Mouse (Mus musculus): ENCODE results near the gene Timm8b.
A peak's percentile ranks its signal among the peaks of the same experiment; 100 is the strongest.

The Timm8b gene

DNA sequence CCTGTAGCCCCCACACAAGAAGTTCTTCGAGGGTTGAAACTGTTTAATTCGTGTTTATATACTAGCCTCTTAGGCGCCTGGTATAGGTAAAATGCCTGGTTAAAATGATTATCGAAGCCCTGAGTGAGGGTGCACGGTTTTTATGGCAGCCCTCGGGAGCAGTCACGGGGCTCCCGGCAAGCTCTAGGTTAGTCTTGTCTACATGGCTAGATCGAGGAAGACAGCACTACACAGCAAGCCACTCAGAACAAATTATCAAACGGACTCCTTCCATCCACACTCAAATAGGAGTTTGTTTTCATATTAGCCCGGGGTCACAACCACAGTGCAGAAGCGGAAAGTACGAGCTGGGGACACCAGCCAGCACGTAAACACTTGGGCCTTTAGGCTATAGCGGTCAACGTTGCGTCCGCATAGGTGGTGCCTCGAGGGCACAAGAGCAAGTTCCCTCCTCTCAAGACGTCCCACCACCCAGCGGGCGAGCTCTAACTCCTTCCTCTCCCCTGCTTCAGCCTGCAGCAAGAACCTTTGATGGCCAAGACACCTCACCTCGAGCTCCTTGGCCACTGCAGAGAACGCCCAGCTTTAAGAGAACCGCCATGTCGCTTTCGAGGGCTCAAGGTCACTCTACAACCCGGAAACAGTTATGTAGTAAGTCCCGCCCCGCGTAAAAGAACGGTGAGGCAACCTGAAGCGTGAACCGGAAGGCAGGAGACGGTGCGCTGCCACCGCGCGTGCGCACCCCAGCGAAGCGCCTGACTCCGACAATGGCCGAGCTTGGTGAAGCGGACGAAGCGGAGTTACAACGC lies at the start of gene Timm8b, which contains the start of gene Sdhd:
TSS of gene Timm8b (plus strand) at position 722 of the 809 bp plus-strand sequence.
TSS of gene Sdhd (minus strand) at position 624 of the 809 bp plus-strand sequence.
- peak; percentile 94 for DNase-seq (ENCODE audit: low spot score)

DNA sequence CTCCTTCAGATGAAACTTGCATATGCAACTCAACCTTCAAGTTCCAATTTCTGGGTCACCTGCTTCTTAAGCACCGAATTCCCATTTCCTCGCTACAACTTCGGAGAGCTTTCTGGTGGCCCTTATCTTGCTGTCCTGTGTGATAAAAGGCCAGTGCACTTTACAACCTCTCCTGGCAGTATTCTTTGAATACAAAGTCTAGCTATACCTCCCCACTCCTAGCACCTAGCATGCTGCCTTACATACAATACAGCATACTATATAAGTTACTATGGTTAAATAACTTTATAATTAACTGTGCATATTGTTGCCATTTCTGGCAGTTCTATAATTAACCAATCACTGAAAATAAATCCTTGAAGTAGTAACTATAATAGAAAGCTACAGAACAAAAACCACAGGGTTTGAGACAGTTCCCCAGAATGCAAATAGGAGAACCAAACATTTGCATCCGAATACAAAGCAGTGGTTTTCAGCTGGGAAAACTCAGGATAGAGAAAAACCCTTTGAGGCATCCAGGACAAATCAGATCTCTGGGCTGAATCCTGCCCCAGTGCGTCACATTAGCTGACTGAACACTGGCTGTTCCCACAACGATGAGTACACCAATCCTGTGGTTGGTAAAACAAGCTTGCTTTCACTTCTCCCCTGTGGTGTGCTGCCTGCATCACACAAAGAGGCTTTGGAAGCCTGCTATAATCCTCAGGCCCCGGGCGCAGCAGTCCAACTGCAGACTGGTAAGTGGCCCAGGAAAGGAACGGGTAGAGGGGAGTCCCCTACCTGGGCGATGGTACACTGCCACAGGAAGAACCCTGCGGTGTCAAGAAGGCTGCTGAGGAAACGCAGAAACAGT lies 49.2 kb upstream of the Timm8b start, which contains the start of gene Il18:
TSS of gene Il18 (plus strand) at position 587 of the 853 bp plus-strand sequence.
- DNase-seq (ENCODE audit: low spot score), result no peak

GRCm38 (mm10) chr9:50555094-50555446 lies 48.6 kb upstream of the Timm8b start, which contains the start of gene Bco2:
TSS of gene Bco2 (minus strand) at chr9:50555181.
- no peak for DNase-seq (ENCODE audit: low spot score)

DNA sequence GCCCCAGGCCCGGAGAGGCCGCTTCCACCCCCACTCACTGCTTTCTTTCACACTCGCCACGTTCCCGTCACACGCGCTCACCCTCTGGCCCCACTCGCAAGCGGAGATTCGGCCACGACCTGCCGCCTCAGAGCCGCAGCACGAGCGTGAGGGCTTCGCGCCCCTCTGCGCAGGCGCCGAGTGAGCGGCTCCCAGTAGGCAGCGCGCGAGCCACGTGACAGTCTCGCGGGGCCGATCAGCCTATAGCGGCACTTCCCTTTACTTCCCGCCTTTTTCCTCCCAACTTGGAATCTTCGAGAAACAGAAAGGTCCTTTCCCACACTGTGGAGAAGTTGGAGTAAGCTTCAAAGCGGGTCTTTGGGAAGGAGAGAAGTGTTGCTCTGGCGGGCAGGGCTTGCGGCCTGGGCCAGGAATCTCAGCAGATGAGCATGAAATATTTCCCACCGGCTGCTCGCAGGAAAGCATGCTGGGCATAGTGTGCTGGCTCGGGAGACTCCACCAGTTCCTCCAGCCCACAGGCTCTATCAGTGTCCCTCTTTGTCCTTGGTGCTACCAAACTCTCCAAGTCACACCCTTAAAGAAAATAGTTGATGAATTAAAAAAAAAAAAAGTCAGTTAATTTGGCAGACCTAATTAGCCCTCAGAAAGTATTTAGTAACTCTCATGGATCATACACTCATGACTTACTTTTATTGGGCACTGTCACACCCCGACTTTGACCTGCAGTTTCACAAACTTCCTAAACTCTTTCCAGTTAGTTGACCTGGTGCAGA lies 42.4 kb upstream of the Timm8b start, which contains the start of gene Tex12:
TSS of gene Tex12 (minus strand) at position 181 of the 773 bp plus-strand sequence.
- DNase-seq (ENCODE audit: low spot score), result peak; percentile 90

DNA sequence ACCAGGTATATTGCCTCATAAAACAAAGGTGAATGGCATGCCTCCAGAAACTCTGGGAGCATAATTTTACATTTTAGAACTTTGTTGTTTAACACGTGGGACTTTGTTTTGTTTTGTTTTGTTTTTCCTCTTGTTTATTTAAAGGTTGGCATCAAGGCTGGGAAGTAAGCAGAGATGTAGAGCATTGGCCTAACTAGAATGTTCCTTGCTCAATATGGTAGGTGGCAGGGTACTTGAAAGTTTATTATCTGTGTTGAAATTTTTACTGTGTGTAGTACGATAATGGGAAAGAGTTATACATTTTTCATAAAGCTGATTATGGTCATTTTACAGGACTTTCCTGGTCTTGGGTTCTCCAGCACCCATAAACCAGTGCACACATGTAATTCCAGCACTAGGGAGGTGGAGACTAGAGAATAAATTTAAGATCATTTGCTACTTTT lies 41.8 kb upstream of the Timm8b start:
- DNase-seq (ENCODE audit: low spot score), result no peak

DNA sequence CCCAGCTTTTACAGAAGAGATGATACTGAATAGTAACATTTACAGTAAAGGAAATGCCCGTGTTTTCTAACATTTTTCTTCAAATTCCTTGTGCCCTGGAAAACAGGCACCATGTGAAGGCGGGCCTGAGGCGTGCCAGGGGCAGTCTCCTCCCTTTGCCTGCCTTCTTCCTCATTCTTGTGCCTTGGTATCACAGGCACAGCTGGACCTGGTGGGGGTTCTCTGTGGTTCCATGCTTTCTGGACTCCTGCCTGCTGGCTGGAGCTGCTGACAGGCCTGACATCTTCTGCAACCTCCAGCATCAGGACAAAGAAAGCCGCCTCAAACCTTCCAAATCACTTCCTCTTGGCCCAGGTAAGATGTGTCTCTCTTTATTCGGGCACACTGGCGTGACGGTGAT lies 38.5 kb upstream of the Timm8b start:
- no peak for DNase-seq (ENCODE audit: low spot score)

- no peak for DNase-seq (ENCODE audit: low spot score)
Measured at GRCm38 (mm10) chr9:50565940-50566339, 37.8 kb upstream of the Timm8b start.

DNA sequence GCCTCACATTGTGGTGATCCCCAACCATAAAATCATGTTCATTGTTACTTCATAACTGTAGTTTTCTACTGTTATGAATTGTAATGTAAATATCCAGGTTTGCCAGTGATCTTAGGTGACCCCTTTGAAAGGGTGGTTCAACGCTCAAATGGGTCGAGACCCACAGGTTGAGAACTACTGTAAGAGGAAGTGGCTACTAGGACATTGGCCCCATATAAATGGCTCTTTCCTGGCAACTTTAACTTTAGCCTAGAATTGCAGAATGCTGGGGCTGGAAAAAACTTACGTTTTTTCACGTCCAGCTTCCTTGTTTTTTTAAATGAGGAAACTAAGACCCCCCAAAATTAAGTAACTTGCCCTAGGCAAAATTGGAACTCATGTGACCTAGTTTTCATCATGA lies 36.3 kb upstream of the Timm8b start:
- DNase-seq (ENCODE audit: low spot score), result no peak

GRCm38 (mm10) chr9:50567881-50568280 lies 35.8 kb upstream of the Timm8b start:
- no peak for DNase-seq (ENCODE audit: low spot score)

GRCm38 (mm10) chr9:50569599-50570525 lies 33.8 kb upstream of the Timm8b start:
- DNase-seq (ENCODE audit: low spot score), result no peak

- no peak for DNase-seq (ENCODE audit: low spot score)
Measured at GRCm38 (mm10) chr9:50580370-50580769, 23.3 kb upstream of the Timm8b start.

DNA sequence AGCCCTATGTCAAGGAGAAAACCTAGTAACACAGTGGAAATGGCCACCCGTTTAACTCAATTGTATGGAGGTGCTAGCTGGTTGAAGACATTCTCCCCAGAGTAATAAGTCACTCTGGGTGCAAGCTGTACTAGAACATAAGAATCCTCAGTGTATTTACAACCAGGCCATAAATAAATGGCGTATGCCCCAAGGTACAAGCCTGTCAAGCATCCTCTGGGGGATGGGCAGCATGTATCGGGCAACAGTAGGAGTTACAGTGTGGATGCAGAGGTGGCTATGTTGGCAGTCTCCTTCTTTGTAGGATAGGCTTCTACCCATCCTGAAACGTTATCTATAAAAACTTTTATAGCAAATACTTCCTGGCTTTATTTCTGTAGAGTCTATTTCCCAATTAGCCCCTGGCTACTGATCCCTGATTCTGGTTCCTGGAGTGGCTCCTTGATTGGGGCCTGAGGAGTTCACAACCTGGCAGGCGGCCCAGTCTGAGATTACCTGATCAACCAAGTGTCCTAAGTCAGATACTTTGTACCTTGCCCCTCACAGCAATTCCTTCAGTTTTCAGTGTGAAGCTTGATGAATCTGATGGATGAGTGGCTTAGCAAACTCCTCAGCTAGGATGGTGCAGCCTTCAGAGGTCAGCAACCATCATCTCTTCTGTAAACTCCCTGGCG lies 18.4 kb upstream of the Timm8b start:
- DNase-seq (ENCODE audit: low spot score), result no peak

- DNase-seq (ENCODE audit: low spot score), result no peak
Measured at GRCm38 (mm10) chr9:50586955-50587354, 16.8 kb upstream of the Timm8b start.

- no peak for DNase-seq (ENCODE audit: low spot score)
Measured at GRCm38 (mm10) chr9:50590856-50591518, 12.7 kb upstream of the Timm8b start.

- no peak for DNase-seq (ENCODE audit: low spot score)
Measured at GRCm38 (mm10) chr9:50592955-50593354, 10.8 kb upstream of the Timm8b start.

- DNase-seq (ENCODE audit: low spot score), result no peak
Measured at GRCm38 (mm10) chr9:50593544-50593943, 10.2 kb upstream of the Timm8b start.

GRCm38 (mm10) chr9:50594794-50595417 lies 8.8 kb upstream of the Timm8b start:
- DNase-seq (ENCODE audit: low spot score), result no peak

GRCm38 (mm10) chr9:50596973-50597372 lies 6.7 kb upstream of the Timm8b start:
- DNase-seq (ENCODE audit: low spot score), result no peak

GRCm38 (mm10) chr9:50601536-50601935 lies 2.2 kb upstream of the Timm8b start:
- no peak for DNase-seq (ENCODE audit: low spot score)

All from testis, postnatal 14 days (tissue).